Mouse (Mus musculus) right cerebral cortex, adult 2 months (tissue): Measurements from ENCODE around the gene Gin1.
A peak's percentile ranks its signal among the peaks of the same experiment; 100 is the strongest.

Source experiments
- DNase-seq, 2 experiments: peaks; one replicate each; pipeline ENCODE4 v3.0.0; 2021 to 2022; ENCODE audit warnings: low spot score in 2 of 2

The Gin1 gene

DNA sequence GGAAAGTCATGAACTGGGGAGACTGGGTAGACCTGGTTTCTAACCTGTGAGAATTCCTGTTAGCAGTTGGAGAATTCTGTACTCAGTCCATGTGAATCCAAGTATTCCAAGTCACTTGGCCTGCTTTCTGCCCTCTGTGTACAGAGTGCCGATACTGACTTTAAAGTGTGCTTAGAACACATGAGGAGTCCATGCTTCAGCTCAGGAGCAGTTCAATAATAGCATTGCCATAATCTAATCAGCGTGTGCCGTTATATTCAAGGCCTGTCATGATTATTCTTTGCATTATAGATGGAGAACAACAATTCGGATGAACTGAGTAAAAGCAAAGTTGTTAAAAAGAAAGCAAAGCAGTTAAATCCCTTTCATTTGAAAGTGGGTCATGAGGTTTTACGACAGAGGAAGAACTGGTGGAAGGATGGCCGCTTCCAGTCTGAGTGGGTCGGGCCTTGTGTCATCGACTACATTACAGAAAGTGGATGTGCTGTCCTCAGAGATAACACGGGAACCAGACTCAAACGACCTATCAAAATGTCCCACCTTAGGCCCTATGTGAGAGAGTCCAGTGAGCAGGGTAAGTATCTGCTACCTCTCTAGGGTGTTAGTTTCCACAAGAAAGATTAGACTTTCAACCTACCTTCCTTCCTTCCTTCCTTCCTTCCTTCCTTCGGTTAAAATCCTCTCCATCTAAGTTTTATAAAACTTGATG lies 15.9 kb downstream of the Gin1 start:
- no peak for DNase-seq

GRCm38 (mm10) chr1:97787674-97788073 lies 17.7 kb downstream of the Gin1 start:
- no peak for DNase-seq

- DNase-seq, result no peak
Observed at GRCm38 (mm10) chr1:97788490-97788889, 18.5 kb downstream of the Gin1 start.

DNA sequence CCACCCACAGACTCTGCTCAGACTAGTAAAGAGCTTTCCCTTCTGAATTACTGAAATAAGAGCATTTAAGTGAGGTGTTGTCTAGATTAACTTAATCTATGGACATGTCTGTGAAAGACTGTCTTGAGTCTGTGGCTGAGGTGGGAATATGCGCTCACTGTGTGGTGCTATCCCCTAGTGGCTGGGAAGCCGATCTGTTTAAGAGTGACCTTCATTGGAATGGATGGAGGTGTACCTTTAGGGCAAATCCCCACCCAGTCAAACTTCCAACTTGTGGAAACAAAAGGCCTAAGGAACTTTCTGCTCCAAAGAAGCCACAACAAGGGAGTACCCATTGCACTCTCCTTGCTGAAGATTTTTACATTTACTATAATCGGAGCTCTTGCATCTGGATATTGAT lies 24.1 kb downstream of the Gin1 start:
- DNase-seq, result no peak

DNA sequence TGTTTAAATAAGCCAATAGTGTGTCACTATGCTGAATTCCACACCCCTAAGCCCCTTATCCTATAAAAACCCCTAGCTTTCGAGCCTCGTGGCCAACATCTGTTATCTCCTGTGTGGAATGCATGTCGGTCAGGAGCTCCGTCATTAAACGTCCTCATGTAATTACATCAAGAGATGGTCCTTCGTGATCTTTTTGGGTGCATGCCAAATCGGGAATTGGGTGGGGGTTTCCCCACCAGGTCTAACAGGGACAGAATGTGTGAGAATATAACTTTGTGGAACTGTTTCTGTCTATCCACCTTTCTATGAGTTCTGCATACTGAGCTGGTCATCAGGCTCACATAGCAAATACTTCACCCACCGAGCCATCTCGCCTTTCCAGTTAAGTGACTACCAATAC lies 26.0 kb downstream of the Gin1 start:
- DNase-seq, result no peak

GRCm38 (mm10) chr1:97802207-97802902 lies 32.4 kb downstream of the Gin1 start:
- no peak for DNase-seq

DNA sequence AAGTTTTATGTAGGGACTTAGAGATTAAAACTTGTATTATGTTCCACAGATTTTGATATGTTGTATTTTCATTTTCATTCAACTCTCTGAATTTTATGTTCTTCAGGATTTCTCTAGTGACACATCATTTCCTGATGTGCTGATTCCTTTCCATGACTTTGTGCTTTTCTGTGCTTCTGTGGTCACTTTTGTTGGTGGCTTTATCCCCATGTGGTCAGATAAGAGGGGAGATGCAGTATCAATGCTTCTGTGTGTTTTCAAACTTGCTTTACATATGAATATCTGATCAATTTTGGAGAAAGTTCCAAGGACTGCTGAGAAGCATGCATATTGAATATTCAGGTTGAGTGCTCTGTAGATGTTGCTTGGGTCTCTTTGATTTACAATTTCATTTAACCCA lies 34.5 kb downstream of the Gin1 start:
- no peak for DNase-seq

DNA sequence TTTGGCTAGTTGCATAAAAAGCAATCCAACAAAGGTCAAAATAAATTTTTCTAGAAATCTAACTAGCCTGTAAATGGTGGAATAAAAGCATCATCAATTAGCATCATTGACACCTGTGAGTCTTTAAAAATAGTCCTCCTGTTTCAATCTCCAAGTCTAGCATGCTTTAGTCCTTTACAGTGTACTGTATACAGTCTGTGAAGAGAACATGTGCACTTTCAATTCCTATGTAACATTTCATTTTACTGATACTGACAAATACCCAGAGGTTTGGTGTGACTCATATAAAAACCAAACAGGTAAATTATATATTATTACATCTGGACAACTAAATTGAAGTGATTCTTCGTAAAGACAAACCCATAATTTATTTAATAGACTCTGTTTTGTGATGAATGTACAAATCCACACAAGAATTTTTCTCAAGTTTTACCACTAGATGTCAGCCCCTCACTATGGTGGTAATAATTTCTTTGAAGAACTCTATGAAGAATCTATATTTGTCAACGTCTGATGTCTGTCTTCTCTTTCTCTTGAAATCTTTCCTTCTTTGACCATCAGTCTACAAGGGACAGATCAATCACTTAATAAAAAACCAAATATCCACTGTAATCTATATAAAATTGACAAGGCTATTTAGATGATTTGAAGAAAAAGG lies 39.4 kb downstream of the Gin1 start:
- no peak for DNase-seq

DNA sequence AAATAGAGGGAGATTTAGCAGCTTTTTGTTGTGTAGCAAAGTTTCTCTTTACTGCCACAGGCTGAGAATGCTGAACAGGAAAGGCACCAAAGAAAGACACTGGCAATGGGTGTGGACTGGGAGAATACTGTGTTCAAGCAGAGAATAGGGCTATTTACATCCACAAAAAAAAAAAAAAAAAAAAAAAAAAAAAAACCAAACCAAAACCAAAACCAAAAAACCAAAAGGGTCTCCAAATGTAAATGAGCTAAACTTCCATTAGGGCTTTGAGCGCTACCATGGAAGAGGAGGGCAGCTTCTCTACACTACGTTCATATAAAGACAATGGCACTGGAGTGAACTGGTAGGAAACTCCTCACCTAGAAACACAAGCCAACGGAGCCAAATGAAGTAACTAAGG lies 51.3 kb downstream of the Gin1 start:
- no peak for DNase-seq

GRCm38 (mm10) chr1:97822203-97822602 lies 52.2 kb downstream of the Gin1 start:
- no peak for DNase-seq

DNA sequence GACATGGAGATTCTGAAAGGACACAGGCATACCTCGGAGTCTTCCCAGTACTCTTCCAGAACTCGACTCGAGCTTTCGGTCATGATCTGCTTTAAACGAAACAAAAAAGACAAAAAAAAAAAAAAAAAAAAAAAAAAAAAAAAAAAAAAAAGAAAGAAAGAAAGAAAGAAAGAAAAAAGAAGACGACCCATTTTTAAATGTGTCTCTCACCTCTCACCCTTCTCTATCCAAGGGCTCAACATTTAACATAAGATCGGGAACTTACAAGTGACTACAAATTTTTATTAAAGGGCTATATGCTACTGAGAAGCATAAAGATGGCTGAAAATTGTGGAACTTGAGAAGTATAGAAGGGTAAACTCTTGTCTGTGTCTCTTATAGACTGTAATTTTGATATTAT lies 52.9 kb downstream of the Gin1 start:
- no peak for DNase-seq

DNA sequence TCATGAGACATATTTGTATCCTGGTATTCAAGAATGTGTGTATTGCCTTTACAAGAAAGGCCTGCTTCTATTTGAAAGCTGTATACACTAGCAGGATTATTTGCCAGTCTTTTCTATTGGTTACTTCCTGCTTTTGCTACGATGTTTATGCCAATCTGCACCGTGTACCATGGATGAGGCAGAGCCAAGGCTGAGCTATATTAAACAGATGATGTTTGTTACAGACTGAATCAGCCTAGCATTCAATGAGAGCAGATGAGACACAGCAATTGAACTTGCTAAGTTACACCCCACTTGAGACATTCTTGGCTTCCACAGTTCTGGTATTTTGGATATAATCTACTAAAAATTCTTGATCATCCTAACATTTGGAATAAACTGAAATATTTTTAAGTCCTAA lies 57.6 kb downstream of the Gin1 start:
- no peak for DNase-seq

- DNase-seq, result no peak
Observed at GRCm38 (mm10) chr1:97828087-97828486, 58.1 kb downstream of the Gin1 start.

GRCm38 (mm10) chr1:97833466-97834353 lies 63.7 kb downstream of the Gin1 start:
- DNase-seq, result peak in 1 of 2 experiments; percentile 22

- DNase-seq, result no peak
Observed at GRCm38 (mm10) chr1:97834354-97834822, 64.4 kb downstream of the Gin1 start.
